Comparison of ENCODE assay signal across 8 mouse cellular contexts in genomic region chr10:60830556-60831350, GRCm38 (mm10). TPM values are rescaled to one million over a fixed set of nuclear protein-coding genes. Genes with fewer than 3 reads are reported as not detected.
DNase-seq lines count a peak whose midpoint lies in the region; ATAC-seq and TF ChIP-seq lines count a peak whose summit lies in the region.

No protein-coding gene starts in this region.

- peak overlapping the region; percentile 89 for H3K27ac ChIP-seq in embryonic facial prominence, embryonic 10.5 days (replicated peaks)
- peak overlapping the region; percentile 49; the same call in 1 of the 2 replicates for H3K27ac ChIP-seq in hindbrain, embryonic 15.5 days (replicated peaks)
- peak overlapping the region; percentile 87 for H3K27ac ChIP-seq in lung, postnatal 0 days (ENCODE audit: low read length)

- H3K36me3 ChIP-seq in embryonic facial prominence, embryonic 10.5 days (replicated peaks) = no peaks in the 10 kb centered on the region
- H3K36me3 ChIP-seq in hindbrain, embryonic 15.5 days = no peaks in the 10 kb centered on the region
- H3K36me3 ChIP-seq in lung, postnatal 0 days (ENCODE audit: insufficient read depth, low read length) = no peaks in the 10 kb centered on the region

- under 1% methylated on average over 78 of the region's 78 CpGs for WGBS in embryonic facial prominence, embryonic 10.5 days
- WGBS in hindbrain, embryonic 15.5 days = under 1% methylated on average over 71 of the region's 78 CpGs
- under 1% methylated on average over 75 of the region's 78 CpGs for WGBS in lung, postnatal 0 days

- no peak for TF ChIP-seq CTCF in lung, postnatal 0 days (IDR thresholded peaks at IDR 0.05)

- peak overlapping the region; percentile 97 for H3K4me2 ChIP-seq in hindbrain, embryonic 15.5 days
- H3K4me2 ChIP-seq in lung, postnatal 0 days (replicated peaks; ENCODE audit: low read depth, low read length) = peak overlapping the region; percentile 99

- peak overlapping the region; percentile 58 for H3K9ac ChIP-seq in hindbrain, embryonic 15.5 days
- peak overlapping the region; percentile 86 for H3K9ac ChIP-seq in lung, postnatal 0 days (replicated peaks; ENCODE audit: low read depth)

- DNase-seq in cerebellum, adult 11-12 months = peak; percentile 72
- DNase-seq in cerebellum, postnatal 4 days (ENCODE audit: low spot score in 2 of 2) = no peak
- DNase-seq in 3T3-L1 (ENCODE audit: low read depth, low spot score) = peak; percentile 48
- DNase-seq in embryonic facial prominence, embryonic 10.5 days (ENCODE audit: low spot score) = peak; percentile 43
- peak; percentile 36 for DNase-seq in lung, postnatal 0 days (ENCODE audit: low spot score)
- DNase-seq in adrenal gland, postnatal 36 days = no peak
- no peak for DNase-seq in ovary, postnatal 10 days (ENCODE audit: low spot score)

- peak overlapping the region; percentile 84 for H3K4me3 ChIP-seq in embryonic facial prominence, embryonic 10.5 days
- peak overlapping the region; percentile 59 for H3K4me3 ChIP-seq in hindbrain, embryonic 15.5 days
- peak overlapping the region; percentile 65 for H3K4me3 ChIP-seq in lung, postnatal 0 days (ENCODE audit: low read depth, low read length)

- ATAC-seq in hindbrain, embryonic 15.5 days (ENCODE audit: low FRiP score, low read depth) = no peak
- ATAC-seq in lung, postnatal 0 days = peak; percentile 12

- no peaks in the 10 kb centered on the region; the same call in 1 of the 2 replicates for H3K9me3 ChIP-seq in embryonic facial prominence, embryonic 10.5 days
- no peaks in the 10 kb centered on the region for H3K9me3 ChIP-seq in hindbrain, embryonic 15.5 days
- no peaks in the 10 kb centered on the region for H3K9me3 ChIP-seq in lung, postnatal 0 days (ENCODE audit: low read length)

- peaks cover 66% of the 10 kb centered on the region for H3K4me1 ChIP-seq in embryonic facial prominence, embryonic 10.5 days
- peaks cover 46% of the 10 kb centered on the region for H3K4me1 ChIP-seq in hindbrain, embryonic 15.5 days (replicated peaks)
- H3K4me1 ChIP-seq in lung, postnatal 0 days (ENCODE audit: insufficient read depth, low read depth, low read length) = peaks cover 31% of the 10 kb centered on the region

- TF ChIP-seq EP300 in lung, postnatal 0 days (IDR thresholded peaks at IDR 0.05) = no peak

- peaks cover 98% of the 10 kb centered on the region for H3K27me3 ChIP-seq in embryonic facial prominence, embryonic 10.5 days (replicated peaks; ENCODE audit: low read depth, poor library complexity, severe bottlenecking)
- peaks cover 66% of the 10 kb centered on the region for H3K27me3 ChIP-seq in hindbrain, embryonic 15.5 days
- no peaks in the 10 kb centered on the region for H3K27me3 ChIP-seq in lung, postnatal 0 days (replicated peaks; ENCODE audit: insufficient read depth, low read length)

RNA-seq across cellular contexts. Expression of gene Unc5b, which starts 0.6 kb away (rescaled TPM):
- polyA plus RNA-seq in embryonic facial prominence, embryonic 10.5 days (2016; fragmentation: Nextera tagmentation; extraction: Ambion mirVana) = 6.0 and 7.2 TPM in 2 replicates
- 2.8 and 3.5 TPM in 2 replicates for polyA plus RNA-seq in hindbrain, embryonic 15.5 days (2015; fragmentation: Nextera tagmentation; extraction: Ambion mirVana)
- 3.8 and 4.3 TPM in 2 replicates for polyA plus RNA-seq in lung, postnatal 0 days (2015; fragmentation: Nextera tagmentation; extraction: Ambion mirVana)
- total RNA-seq in adrenal gland, postnatal 36 days (2021) = 1 to 10 TPM; 5.9 to 8.3 TPM

Comparison
In these comparisons a context has a peak if more than half of its experiments do, and no peak if none do; other contexts are left out.
1. DNase-seq: peak in cerebellum, adult 11-12 months (single experiment), 3T3-L1 (single experiment), embryonic facial prominence, embryonic 10.5 days (single experiment) and lung, postnatal 0 days (single experiment); none in cerebellum, postnatal 4 days (0 of 2), adrenal gland, postnatal 36 days (0 of 2) and ovary, postnatal 10 days (single experiment).
2. Peak in every context shown above with its lines, with median percentiles within 50 percentile points of each other: H3K27ac ChIP-seq and H3K4me3 ChIP-seq.